In the genomic region with DNA sequence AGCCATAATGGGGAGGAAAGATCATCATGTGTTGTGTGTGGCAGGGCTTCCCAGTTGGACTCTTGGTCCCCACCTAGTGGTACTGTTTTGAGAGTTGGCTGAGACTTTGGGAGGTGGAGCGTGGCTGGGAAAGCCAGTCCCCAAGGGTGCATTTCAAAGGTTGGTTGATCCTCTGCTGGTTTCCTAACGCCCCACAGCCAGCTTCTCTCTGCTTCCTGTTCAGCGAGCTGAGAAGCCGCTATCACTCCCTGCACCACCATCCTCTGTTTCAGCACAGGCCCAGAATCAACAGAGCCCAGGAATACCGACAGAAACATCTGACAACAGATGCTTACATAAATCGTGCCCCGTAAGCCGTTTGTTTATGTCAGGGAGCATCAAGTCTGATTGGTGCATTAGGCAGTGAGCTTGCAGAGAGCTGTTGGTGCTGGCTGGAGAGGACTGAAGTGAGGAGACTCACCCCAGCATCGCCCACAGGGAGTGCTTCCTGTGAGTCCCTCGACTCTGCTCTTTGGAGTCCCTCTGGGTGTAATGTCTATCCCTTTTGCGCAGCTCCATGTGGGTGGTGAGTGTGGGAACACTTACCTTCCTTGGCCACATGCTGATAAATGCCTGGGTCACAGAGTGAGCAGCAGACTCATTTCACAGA, we compare ENCODE assay signal across 1 mouse cellular context.
TF ChIP-seq lines count a peak whose summit lies in the region.

No protein-coding gene starts in this region.

TF ChIP-seq in CH12.LX, 34 proteins besides CTCF, POLR2A, EP300 and RAD21 (continued from another document):
- TF ChIP-seq NELFE (IDR thresholded peaks at IDR 0.05; ENCODE audit: low read depth, low read length), result 0 out of 2 replicates have a peak, but pooled peaks have one; percentile 37
- no peak for TF ChIP-seq JUND (conservative IDR thresholded peaks at IDR 0.05; ENCODE audit: low read depth, low read length)
- TF ChIP-seq TBP (conservative IDR thresholded peaks at IDR 0.05; ENCODE audit: low read depth, low read length), result no peak
- no peak for TF ChIP-seq KAT2A (IDR thresholded peaks at IDR 0.05; ENCODE audit: insufficient replicate concordance, low read length)
- no peak for TF ChIP-seq POLR2AphosphoS2 (IDR thresholded peaks at IDR 0.05; ENCODE audit: low read depth, low read length)
- TF ChIP-seq ZNF384 (IDR thresholded peaks at IDR 0.05; ENCODE audit: low read depth, low read length), result no peak
- TF ChIP-seq MAFK (IDR thresholded peaks at IDR 0.05; ENCODE audit: insufficient replicate concordance, low read length), result no peak
- no peak for TF ChIP-seq ZKSCAN1 (IDR thresholded peaks at IDR 0.05; ENCODE audit: borderline replicate concordance, low read depth, low read length)
